Mouse (Mus musculus): ENCODE measurements around the gene Frmd4b.

DNA sequence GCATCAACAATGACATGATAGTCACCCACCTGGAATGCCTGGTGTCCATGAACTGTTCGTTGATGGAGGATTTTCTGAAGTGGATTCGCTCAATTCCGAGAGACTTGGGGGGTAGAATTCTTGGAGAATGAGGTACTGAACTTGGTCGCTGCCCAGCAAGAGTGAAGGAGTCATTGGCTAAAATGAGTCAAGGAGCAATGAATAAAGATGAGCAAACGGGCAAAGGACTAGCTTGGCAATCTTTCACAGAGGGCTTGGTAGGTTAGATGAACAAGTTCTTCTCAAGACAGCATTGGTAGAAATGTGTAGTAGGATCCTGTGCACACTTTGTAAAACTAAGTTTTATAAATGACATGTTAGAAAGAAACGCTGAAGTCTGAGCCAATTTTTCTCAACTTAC, 317.2 kb downstream of the Frmd4b start:
- TF ChIP-seq CTCF (IDR thresholded peaks at IDR 0.05; ENCODE audit: extremely low read depth, insufficient read depth, insufficient read length, insufficient replicate concordance): no peak
- no peak for TF ChIP-seq POLR2A (IDR thresholded peaks at IDR 0.05; ENCODE audit: low read depth, low read length)
